Mouse (Mus musculus): ENCODE data around the gene Denr. TPM values are rescaled to one million over a fixed set of nuclear protein-coding genes. Genes with fewer than 3 reads are reported as not detected.

Denr gene
- 37.4 TPM for polyA plus RNA-seq (2014; fragmentation: Illumina TruSeq; extraction: RNeasy Lipid Tissue Mini Kit (QIAGEN cat#74804); ENCODE audit: insufficient read depth, low read depth, low replicate concordance)

GRCm38 (mm10) chr5:123906976-123907630, at the start of gene Denr:
Denr (plus strand) TSS chr5:123907175.

GRCm38 (mm10) chr5:123865365-123865764, 41.6 kb upstream of the Denr start, which contains the start of gene Hcar2:
Hcar2 (minus strand) TSS chr5:123865499.

GRCm38 (mm10) chr5:123879928-123880327, 27.0 kb upstream of the Denr start, which contains the start of gene Hcar1:
Hcar1 (minus strand) TSS chr5:123880020.

GRCm38 (mm10) chr5:123927118-123927517, 20.1 kb downstream of the Denr start, which contains the start of gene Gm43518:
Gm43518 (plus strand) TSS chr5:123927418.

GRCm38 (mm10) chr5:123930508-123930989, 23.6 kb downstream of the Denr start, which contains the start of gene Ccdc62:
Ccdc62 (plus strand) TSS chr5:123930679.

GRCm38 (mm10) chr5:123973299-123974178, 66.6 kb downstream of the Denr start, which contains the start of gene Hip1r:
Hip1r (plus strand) TSS chr5:123973628.

Other genes with a start within 250 kb of the Denr start
- 45.8 TPM for gene Clip1, start 222.6 kb upstream of the Denr start, polyA plus RNA-seq (2014; fragmentation: Illumina TruSeq; extraction: RNeasy Lipid Tissue Mini Kit (QIAGEN cat#74804); ENCODE audit: insufficient read depth, low read depth, low replicate concordance)
- 23.2 TPM for gene Zcchc8, start 186.1 kb upstream of the Denr start, polyA plus RNA-seq (2014; fragmentation: Illumina TruSeq; extraction: RNeasy Lipid Tissue Mini Kit (QIAGEN cat#74804); ENCODE audit: insufficient read depth, low read depth, low replicate concordance)
- 55.2 TPM for gene Rsrc2, start 157.8 kb upstream of the Denr start, polyA plus RNA-seq (2014; fragmentation: Illumina TruSeq; extraction: RNeasy Lipid Tissue Mini Kit (QIAGEN cat#74804); ENCODE audit: insufficient read depth, low read depth, low replicate concordance)
- 0.74 TPM for gene Kntc1, start 157.5 kb upstream of the Denr start, polyA plus RNA-seq (2014; fragmentation: Illumina TruSeq; extraction: RNeasy Lipid Tissue Mini Kit (QIAGEN cat#74804); ENCODE audit: insufficient read depth, low read depth, low replicate concordance)
- gene Hcar2, start 41.7 kb upstream of the Denr start, polyA plus RNA-seq (2014; fragmentation: Illumina TruSeq; extraction: RNeasy Lipid Tissue Mini Kit (QIAGEN cat#74804); ENCODE audit: insufficient read depth, low read depth, low replicate concordance), result 3.6 TPM
- gene Hcar1, start 27.2 kb upstream of the Denr start, polyA plus RNA-seq (2014; fragmentation: Illumina TruSeq; extraction: RNeasy Lipid Tissue Mini Kit (QIAGEN cat#74804); ENCODE audit: insufficient read depth, low read depth, low replicate concordance), result 1.1 TPM
- not detected for gene Gm43518, start 20.2 kb downstream of the Denr start, polyA plus RNA-seq (2014; fragmentation: Illumina TruSeq; extraction: RNeasy Lipid Tissue Mini Kit (QIAGEN cat#74804); ENCODE audit: insufficient read depth, low read depth, low replicate concordance)
- gene Ccdc62, start 23.5 kb downstream of the Denr start, polyA plus RNA-seq (2014; fragmentation: Illumina TruSeq; extraction: RNeasy Lipid Tissue Mini Kit (QIAGEN cat#74804); ENCODE audit: insufficient read depth, low read depth, low replicate concordance), result 1.8 TPM
- gene Hip1r, start 66.5 kb downstream of the Denr start, polyA plus RNA-seq (2014; fragmentation: Illumina TruSeq; extraction: RNeasy Lipid Tissue Mini Kit (QIAGEN cat#74804); ENCODE audit: insufficient read depth, low read depth, low replicate concordance), result 14.2 TPM
- gene Vps37b, start 125.1 kb downstream of the Denr start, polyA plus RNA-seq (2014; fragmentation: Illumina TruSeq; extraction: RNeasy Lipid Tissue Mini Kit (QIAGEN cat#74804); ENCODE audit: insufficient read depth, low read depth, low replicate concordance), result 14.6 TPM
- 3.2 TPM for gene Abcb9, start 188.6 kb downstream of the Denr start, polyA plus RNA-seq (2014; fragmentation: Illumina TruSeq; extraction: RNeasy Lipid Tissue Mini Kit (QIAGEN cat#74804); ENCODE audit: insufficient read depth, low read depth, low replicate concordance)
- gene Ogfod2, start 205.1 kb downstream of the Denr start, polyA plus RNA-seq (2014; fragmentation: Illumina TruSeq; extraction: RNeasy Lipid Tissue Mini Kit (QIAGEN cat#74804); ENCODE audit: insufficient read depth, low read depth, low replicate concordance), result 23.3 TPM
- gene Arl6ip4, start 208.9 kb downstream of the Denr start, polyA plus RNA-seq (2014; fragmentation: Illumina TruSeq; extraction: RNeasy Lipid Tissue Mini Kit (QIAGEN cat#74804); ENCODE audit: insufficient read depth, low read depth, low replicate concordance), result 48.1 TPM

Data from lung, adult 10 weeks (tissue).